16 mouse cellular contexts compared by ENCODE assay signal in the genomic region with DNA sequence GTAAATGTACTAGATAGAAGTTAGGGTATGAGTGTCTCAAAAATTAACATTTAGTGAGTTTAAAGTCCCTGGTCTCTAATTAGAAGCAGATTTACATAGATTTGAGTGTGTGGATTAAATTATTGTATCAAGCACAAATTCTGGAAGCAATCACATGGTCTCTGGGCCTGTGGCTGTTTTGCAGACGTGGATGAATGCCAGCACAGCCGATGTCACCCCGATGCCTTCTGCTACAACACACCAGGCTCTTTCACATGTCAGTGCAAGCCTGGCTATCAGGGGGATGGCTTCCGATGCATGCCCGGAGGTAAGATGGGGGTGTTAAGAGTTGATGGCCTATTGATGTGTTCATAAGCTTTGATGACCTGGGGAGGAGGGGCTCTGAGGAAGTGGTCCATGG. TPM values are rescaled to one million over a fixed set of nuclear protein-coding genes. Genes with fewer than 3 reads are reported as not detected.
"Had no signal": no experiment of that assay in that cellular context is flagged by ENCODE, and none has a peak within 500 bp of the region (broad histone marks: within the 10 kb centered on the region; RNA-seq: fewer than 3 reads in every experiment).

No protein-coding gene starts in this region.

- H3K4me2 ChIP-seq: liver, embryonic 11.5 days; liver, embryonic 15.5 days; midbrain, embryonic 15.5 days; neural tube, embryonic 13.5 days had no signal

- H3K4me3 ChIP-seq: layer of hippocampus, adult 2 months; liver, embryonic 15.5 days; midbrain, embryonic 10.5 days; midbrain, embryonic 15.5 days; neural tube, embryonic 13.5 days had no signal

- DNase-seq: kidney, adult 18-20 months; kidney, postnatal 10 days; kidney, postnatal 4 days; lung, adult 2 months; lung, postnatal 36 days; right cerebral cortex, adult 18-20 months; thymus, adult 18-20 months; thymus, postnatal 14 days had no signal

- H3K36me3 ChIP-seq: liver, embryonic 15.5 days; midbrain, embryonic 10.5 days; midbrain, embryonic 15.5 days; neural tube, embryonic 13.5 days had no signal

- H3K9ac ChIP-seq: liver, embryonic 15.5 days; midbrain, embryonic 15.5 days; neural tube, embryonic 13.5 days had no signal

- H3K27ac ChIP-seq: layer of hippocampus, adult 2 months; liver, embryonic 15.5 days; midbrain, embryonic 10.5 days; midbrain, embryonic 15.5 days; neural tube, embryonic 13.5 days had no signal

- H3K9me3 ChIP-seq: liver, embryonic 15.5 days; midbrain, embryonic 10.5 days; midbrain, embryonic 15.5 days; neural tube, embryonic 13.5 days had no signal

- ATAC-seq: lung, postnatal 0 days; midbrain, embryonic 15.5 days had no signal

- H3K27me3 ChIP-seq: liver, embryonic 15.5 days; midbrain, embryonic 15.5 days; neural tube, embryonic 13.5 days had no signal

- H3K4me1 ChIP-seq: liver, embryonic 15.5 days; midbrain, embryonic 15.5 days; neural tube, embryonic 13.5 days had no signal

RNA-seq across cellular contexts. Expression of a gene that starts 52.5 kb away (rescaled TPM):
- total RNA-seq: megakaryocyte, adult 5-6 weeks had no signal
